Mouse (Mus musculus): ENCODE measurements at regions not wholly inside any gene's neighbourhood (a gene's known extent, or its start where the extent isn't known, plus 50 kb on each side); places are given as distances from the start of the nearest gene placed in this dataset.

- no peak for DNase-seq
These were observed 461.2 kb upstream of the Cited2 start for GRCm38 (mm10) chr10:17261825-17262205.

- no peak for DNase-seq
These were observed 450.4 kb upstream of the Cited2 start for GRCm38 (mm10) chr10:17272646-17273045.

- DNase-seq: no peak
These were observed 449.2 kb upstream of the Cited2 start for GRCm38 (mm10) chr10:17273855-17274254.

GRCm38 (mm10) chr10:17275214-17275613, 447.8 kb upstream of the Cited2 start:
- DNase-seq: no peak

DNA sequence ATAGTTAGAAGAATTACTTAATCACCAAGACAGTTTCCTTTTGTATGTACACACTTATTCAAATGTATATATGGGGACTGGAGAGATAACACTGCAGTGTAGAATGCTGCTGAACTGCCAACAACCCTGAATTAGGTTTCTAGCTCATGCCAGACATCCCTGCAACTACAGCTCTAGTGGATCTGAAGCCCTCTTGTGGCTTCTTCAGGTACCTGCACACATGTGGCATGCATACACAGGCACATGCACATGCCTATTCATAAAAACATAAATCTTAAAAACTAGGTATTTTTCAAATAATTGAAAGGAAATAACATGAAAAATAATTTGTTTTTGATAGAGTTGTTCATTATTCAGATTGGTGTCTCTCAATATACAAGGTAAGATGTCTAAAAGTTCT, 445.1 kb upstream of the Cited2 start:
- DNase-seq: no peak

DNA sequence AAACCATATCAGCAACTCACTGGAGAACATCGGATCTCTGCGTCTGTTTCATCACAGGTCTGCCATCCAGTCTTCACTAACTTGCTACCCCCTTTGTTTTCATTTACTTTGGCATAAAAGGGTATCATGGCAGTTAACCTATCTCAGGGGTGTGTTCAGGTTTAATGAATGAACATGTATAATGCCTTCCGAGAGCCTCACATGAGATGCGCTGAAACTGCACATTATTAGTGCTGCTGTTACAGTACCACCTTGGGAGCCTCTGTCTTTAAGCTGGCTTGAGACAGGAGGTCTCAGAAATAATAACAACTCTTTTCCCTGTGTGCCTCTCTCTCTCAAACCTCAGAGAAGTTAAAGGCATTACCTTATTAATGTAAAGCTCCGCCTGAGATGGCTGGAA, 438.2 kb upstream of the Cited2 start:
- no peak for DNase-seq

DNA sequence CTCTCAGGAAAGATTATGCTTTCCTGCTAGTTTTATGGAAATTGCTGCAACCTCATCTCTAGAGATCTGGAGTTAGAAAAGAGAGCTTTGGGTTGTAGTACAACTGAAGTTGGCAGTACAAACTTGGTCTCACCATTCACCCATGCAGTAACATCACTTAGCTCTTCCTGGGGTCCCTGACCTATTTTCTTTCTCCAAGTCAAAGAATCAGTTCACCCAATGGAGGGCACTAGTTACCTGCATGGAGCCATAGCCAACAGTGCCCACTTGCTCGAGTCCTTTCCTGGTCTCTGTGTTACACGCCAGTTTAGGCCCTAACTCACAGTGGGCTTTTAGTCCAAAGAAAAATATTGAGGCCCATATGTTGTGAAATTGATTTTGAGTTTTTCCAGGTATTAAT, 435.9 kb upstream of the Cited2 start:
- no peak for DNase-seq

DNA sequence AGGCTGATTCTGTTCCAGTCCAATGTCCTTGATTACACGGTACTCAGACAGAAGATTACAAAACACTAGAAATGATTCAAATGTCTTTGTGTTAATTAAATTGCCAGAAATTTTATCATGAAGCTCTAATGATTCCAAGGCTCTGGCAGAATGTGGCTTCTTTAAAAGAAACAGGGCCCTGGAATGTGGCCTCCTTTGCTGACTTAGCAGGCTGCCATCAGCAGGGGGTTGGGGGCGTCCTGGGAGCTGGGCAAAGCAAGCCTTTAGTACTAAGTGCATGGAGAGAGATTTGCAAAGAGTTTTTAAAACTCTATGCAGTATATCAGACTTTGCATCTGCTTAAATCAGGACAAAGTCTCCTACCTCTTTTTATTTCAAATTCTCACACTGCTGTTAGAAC, 434.8 kb upstream of the Cited2 start:
- peak; percentile 19 to 20 for DNase-seq

GRCm38 (mm10) chr10:17292331-17292730, 430.7 kb upstream of the Cited2 start:
- DNase-seq: no peak

DNA sequence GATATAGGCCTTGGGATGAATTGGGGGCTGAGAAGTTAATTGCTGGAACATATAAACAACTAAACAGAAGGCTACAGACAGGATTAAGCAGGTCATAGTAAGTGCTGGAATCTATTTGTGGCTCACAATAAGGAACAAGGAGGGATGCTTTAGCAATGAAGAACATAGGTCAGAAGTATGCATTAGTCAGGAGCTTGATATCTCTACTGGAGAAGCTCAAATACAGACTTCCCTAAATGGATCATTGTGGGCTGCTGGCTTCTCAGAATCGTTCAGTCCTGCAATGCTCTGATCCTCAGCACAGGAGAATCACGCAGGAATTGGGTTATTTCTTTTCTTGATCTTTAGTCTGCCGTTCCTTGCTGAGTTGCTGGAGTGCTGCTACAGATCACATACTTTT, 428.6 kb upstream of the Cited2 start:
- DNase-seq: no peak

DNA sequence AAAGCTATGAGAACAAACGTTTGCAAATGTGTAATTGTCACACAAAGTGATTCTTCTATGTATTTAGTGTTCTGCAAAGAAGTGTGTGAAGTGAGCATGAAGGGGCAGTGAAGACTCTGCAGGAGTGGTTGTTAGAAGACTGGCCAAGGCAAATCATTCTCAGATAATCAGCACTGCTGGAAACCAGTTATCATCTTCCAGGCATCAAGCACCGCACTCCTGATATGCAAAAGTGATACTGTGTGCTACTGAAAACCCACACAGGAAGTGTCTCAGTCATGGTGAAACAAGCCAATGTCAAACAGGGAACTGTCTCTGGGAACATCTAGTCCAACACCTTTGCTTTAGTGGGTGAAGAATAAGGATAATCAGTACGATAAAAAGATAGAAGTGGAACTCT, 427.9 kb upstream of the Cited2 start:
- no peak for DNase-seq

DNA sequence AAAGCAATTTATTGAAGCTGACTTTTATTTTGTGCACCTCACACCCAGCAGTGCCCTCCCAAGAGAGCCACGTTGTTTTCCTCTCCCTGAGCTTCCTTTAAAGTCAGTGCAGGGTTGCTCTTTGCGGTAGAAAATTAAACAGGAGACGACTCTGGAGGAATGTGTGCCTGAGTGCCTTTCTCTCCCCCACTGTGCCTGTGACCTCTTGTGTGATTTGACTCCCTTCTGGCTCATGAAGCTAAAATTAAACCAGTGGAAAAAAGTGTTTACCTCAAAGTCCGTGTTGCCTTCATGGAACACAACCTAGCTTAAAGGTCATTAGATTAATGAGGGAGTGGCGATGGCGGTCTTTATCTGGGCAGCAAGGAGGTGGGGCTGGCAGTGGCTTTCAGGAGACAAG, 423.4 kb upstream of the Cited2 start:
- no peak for DNase-seq

- DNase-seq: no peak
These were observed 396.3 kb upstream of the Cited2 start for GRCm38 (mm10) chr10:17326724-17327123.

GRCm38 (mm10) chr10:17330904-17331606, 392.0 kb upstream of the Cited2 start:
- peak; percentile 53 to 56 for DNase-seq

- peak; percentile 27 to 32 for DNase-seq
These were observed 391.4 kb upstream of the Cited2 start for GRCm38 (mm10) chr10:17331607-17332008.

DNA sequence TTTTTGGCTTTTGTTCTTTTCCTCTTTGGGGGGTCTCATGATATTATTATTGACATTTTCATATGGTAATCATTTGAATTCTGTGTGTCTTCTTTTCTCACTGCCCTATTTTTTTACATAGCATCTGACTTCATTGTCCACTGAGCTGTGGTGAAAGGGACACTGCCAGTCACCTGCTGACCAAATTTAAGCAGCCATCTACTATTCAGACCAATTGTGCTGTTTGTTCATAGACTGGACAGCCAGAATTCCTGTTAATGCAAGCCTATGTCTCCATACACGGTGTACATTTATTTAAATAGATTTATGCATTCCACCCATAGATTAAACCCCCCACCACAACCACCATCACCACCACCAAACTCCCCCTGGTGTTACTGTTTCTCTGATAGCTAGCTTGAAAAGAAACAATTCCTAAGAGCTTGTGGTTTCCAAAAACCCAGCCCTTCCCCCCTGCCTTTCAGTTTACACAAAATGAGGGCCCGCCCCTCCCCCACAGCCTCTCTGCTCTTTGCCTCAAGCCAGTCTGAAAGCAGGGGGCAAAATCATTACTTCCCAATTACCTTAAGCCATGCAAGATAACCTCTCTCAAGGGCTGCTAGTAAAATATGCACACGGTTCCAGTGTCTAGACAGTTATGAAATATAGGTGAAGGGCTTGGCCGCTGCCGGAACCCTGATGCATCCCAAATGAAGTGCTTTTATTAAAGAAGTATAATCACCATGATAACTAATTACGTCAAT, 390.8 kb upstream of the Cited2 start:
- DNase-seq: no peak

DNA sequence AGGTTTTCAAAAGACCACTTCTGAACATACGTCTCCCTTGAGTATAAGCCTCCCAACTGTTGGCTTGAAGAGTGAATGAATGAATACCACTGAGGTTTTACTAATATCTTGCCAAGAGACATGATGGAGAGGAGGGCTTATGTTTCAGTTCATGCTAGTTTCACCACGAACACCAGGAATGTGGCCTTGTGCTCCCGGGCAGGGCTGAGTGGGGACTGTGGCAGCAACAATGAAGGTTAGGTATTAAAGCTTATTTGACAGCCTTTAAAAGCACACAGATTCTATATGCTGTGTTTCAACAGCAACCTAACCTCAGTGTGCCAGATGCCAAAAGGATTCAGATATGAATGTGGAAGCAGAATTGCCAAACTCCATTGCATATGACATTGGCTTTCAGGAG, 390.0 kb upstream of the Cited2 start:
- DNase-seq: no peak

DNA sequence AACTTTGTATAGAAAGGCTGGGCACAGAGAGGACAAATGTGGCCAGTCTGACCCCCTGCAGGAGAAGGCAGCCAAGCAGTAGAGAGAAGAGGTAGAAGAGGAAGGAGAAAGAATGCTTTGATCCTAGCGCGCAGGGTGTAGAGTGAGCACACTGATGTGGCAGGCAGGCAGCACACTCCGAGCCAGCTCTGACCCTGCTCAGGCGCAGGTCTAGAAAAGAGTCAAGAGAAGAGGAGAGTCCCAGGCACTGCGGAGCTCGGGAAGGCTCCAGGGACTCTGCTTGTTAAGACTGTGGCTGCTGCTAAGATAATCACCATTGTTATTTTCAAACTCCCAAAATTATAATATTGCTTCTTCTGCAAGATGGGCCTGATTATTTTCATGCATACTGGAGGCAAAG, 389.3 kb upstream of the Cited2 start:
- peak in 1 of 2 experiments; percentile 13 for DNase-seq

- no peak for DNase-seq
These were observed 385.8 kb upstream of the Cited2 start for GRCm38 (mm10) chr10:17337217-17337616.

- DNase-seq: no peak
These were observed 379.2 kb upstream of the Cited2 start for GRCm38 (mm10) chr10:17343829-17344228.

GRCm38 (mm10) chr10:17352202-17352994, 370.6 kb upstream of the Cited2 start:
- no peak for DNase-seq

DNA sequence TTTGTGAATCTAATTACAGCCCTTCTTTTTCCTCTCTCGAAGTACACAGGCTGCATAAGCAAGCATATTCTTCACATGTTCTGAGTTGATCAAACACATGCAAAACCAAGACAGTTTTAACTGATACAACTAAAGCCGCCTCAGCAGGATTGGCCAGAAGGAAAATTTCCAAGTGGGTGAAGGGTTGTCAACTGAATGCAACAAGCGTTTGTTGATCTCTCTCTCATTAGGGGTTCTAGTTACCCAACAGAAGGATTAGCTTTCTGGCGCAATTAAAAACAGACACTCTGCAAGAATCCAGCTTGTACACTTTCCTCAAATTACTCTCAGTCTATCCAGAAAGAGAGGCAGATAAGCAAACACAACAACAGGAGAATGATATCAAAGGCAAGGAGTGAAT, 367.5 kb upstream of the Cited2 start:
- DNase-seq: peak in 1 of 2 experiments; percentile 21

GRCm38 (mm10) chr10:17356041-17356440, 367.0 kb upstream of the Cited2 start:
- no peak for DNase-seq

Data from adrenal gland, postnatal 36 days (tissue).